In genomic region chr8:127552161-127552595, GRCm38 (mm10) we compare ENCODE assay signal across 8 mouse cellular contexts.
DNase-seq lines count a peak whose midpoint lies in the region; ATAC-seq and TF ChIP-seq lines count a peak whose summit lies in the region.

No protein-coding gene starts in this region.

- H3K4me3 ChIP-seq in midbrain, embryonic 11.5 days (ENCODE audit: low read depth, low read length), result no peak overlapping the region
- no peak overlapping the region for H3K4me3 ChIP-seq in midbrain, embryonic 10.5 days
- H3K4me3 ChIP-seq in forebrain, postnatal 0 days (ENCODE audit: low read depth, low read length), result no peak overlapping the region
- H3K4me3 ChIP-seq in midbrain, embryonic 16.5 days (ENCODE audit: low read depth, low read length), result no peak overlapping the region
- H3K4me3 ChIP-seq in cerebellum, adult 2 months (replicated peaks; ENCODE audit: insufficient read depth, low read depth, low read length), result no peak overlapping the region

- ATAC-seq in midbrain, embryonic 11.5 days (ENCODE audit: low FRiP score), result peak; percentile 59; the same call in 1 of the 2 replicates
- peak; percentile 70 for ATAC-seq in forebrain, postnatal 0 days
- ATAC-seq in midbrain, embryonic 16.5 days, result peak; percentile 41

- H3K9me3 ChIP-seq in midbrain, embryonic 11.5 days (ENCODE audit: control insufficient read depth, low read length), result no peaks in the 10 kb centered on the region
- H3K9me3 ChIP-seq in midbrain, embryonic 10.5 days (replicated peaks), result no peaks in the 10 kb centered on the region
- H3K9me3 ChIP-seq in forebrain, postnatal 0 days (ENCODE audit: low read length), result no peaks in the 10 kb centered on the region
- no peaks in the 10 kb centered on the region for H3K9me3 ChIP-seq in midbrain, embryonic 16.5 days (replicated peaks; ENCODE audit: control insufficient read depth, low read length, poor library complexity, severe bottlenecking)

- no peak for TF ChIP-seq POLR2A in cerebellum, adult 2 months (IDR thresholded peaks at IDR 0.05; ENCODE audit: borderline replicate concordance, insufficient read depth, low read length)

- DNase-seq in midbrain, embryonic 11.5 days (ENCODE audit: low spot score, missing footprints), result no peak
- DNase-seq in midbrain, embryonic 10.5 days (ENCODE audit: low spot score), result no peak
- peak; percentile 58 for DNase-seq in forebrain, postnatal 0 days
- peak; percentile 23 to 35 for DNase-seq in left cerebral cortex, postnatal 25 days (ENCODE audit: low spot score in 2 of 2)
- DNase-seq in lung, postnatal 10 days, result no peak
- no peak for DNase-seq in natural killer cell, adult 2 months (ENCODE audit: low spot score in 2 of 2)
- no peak for DNase-seq in cerebellum, adult 2 months

- no peak overlapping the region for H3K27ac ChIP-seq in midbrain, embryonic 11.5 days (ENCODE audit: low read depth, low read length)
- H3K27ac ChIP-seq in midbrain, embryonic 10.5 days (replicated peaks), result no peak overlapping the region
- H3K27ac ChIP-seq in forebrain, postnatal 0 days (ENCODE audit: low read depth, low read length), result peak overlapping the region; percentile 15; the same call in 1 of the 2 replicates
- peak overlapping the region; percentile 35 for H3K27ac ChIP-seq in midbrain, embryonic 16.5 days (ENCODE audit: low read length)
- H3K27ac ChIP-seq in cerebellum, adult 2 months (ENCODE audit: insufficient read depth, low read length), result no peak overlapping the region

- TF ChIP-seq CTCF in forebrain, postnatal 0 days (IDR thresholded peaks at IDR 0.05; ENCODE audit: low read depth), result peak; percentile 62
- no peak for TF ChIP-seq CTCF in cerebellum, adult 2 months (IDR thresholded peaks at IDR 0.05; ENCODE audit: borderline replicate concordance, insufficient read depth, low read depth, low read length)

- no peaks in the 10 kb centered on the region for H3K27me3 ChIP-seq in midbrain, embryonic 11.5 days (ENCODE audit: control insufficient read depth, insufficient read depth, low read length)
- H3K27me3 ChIP-seq in midbrain, embryonic 10.5 days (ENCODE audit: low read depth, poor library complexity, severe bottlenecking), result peaks cover 25% of the 10 kb centered on the region
- H3K27me3 ChIP-seq in forebrain, postnatal 0 days (ENCODE audit: insufficient read depth, low read length), result no peaks in the 10 kb centered on the region
- no peaks in the 10 kb centered on the region for H3K27me3 ChIP-seq in midbrain, embryonic 16.5 days (ENCODE audit: control insufficient read depth, insufficient read depth, low read depth, low read length)
- no peaks in the 10 kb centered on the region for H3K27me3 ChIP-seq in cerebellum, adult 2 months (ENCODE audit: control insufficient read depth, insufficient read depth, low read length)

- intact Hi-C loops in left cerebral cortex, postnatal 25 days (cut with DNase I), result no loop called here

- H3K4me1 ChIP-seq in midbrain, embryonic 11.5 days (ENCODE audit: control insufficient read depth, insufficient read depth, low read length), result peaks cover 7% of the 10 kb centered on the region
- peaks cover 26% of the 10 kb centered on the region for H3K4me1 ChIP-seq in midbrain, embryonic 10.5 days
- peaks cover 8% of the 10 kb centered on the region; the same call in 1 of the 2 replicates for H3K4me1 ChIP-seq in forebrain, postnatal 0 days (ENCODE audit: insufficient read depth)
- peaks cover 15% of the 10 kb centered on the region for H3K4me1 ChIP-seq in midbrain, embryonic 16.5 days (ENCODE audit: control insufficient read depth, insufficient read depth, low read length)
- H3K4me1 ChIP-seq in cerebellum, adult 2 months (ENCODE audit: control insufficient read depth, insufficient read depth, low read length), result no peaks in the 10 kb centered on the region

- WGBS in midbrain, embryonic 11.5 days, result 67% methylated on average over 11 of the region's 11 CpGs
- WGBS in midbrain, embryonic 10.5 days, result 69% methylated on average over 11 of the region's 11 CpGs
- WGBS in forebrain, postnatal 0 days, result 22% methylated on average over 11 of the region's 11 CpGs
- WGBS in midbrain, embryonic 16.5 days, result 30% methylated on average over 11 of the region's 11 CpGs
- 50% methylated on average over 11 of the region's 11 CpGs for WGBS in cerebellum, adult 2 months

- H3K9ac ChIP-seq in midbrain, embryonic 11.5 days (ENCODE audit: low read length), result no peak overlapping the region
- H3K9ac ChIP-seq in forebrain, postnatal 0 days, result no peak overlapping the region
- H3K9ac ChIP-seq in midbrain, embryonic 16.5 days (ENCODE audit: low read depth, low read length), result no peak overlapping the region

- H3K36me3 ChIP-seq in midbrain, embryonic 11.5 days (ENCODE audit: control insufficient read depth, insufficient read depth, low read length), result no peaks in the 10 kb centered on the region
- no peaks in the 10 kb centered on the region for H3K36me3 ChIP-seq in midbrain, embryonic 10.5 days
- no peaks in the 10 kb centered on the region for H3K36me3 ChIP-seq in forebrain, postnatal 0 days (ENCODE audit: insufficient read depth)
- no peaks in the 10 kb centered on the region for H3K36me3 ChIP-seq in midbrain, embryonic 16.5 days (ENCODE audit: control insufficient read depth, insufficient read depth, low read length)

- H3K4me2 ChIP-seq in midbrain, embryonic 11.5 days, result no peak overlapping the region
- H3K4me2 ChIP-seq in forebrain, postnatal 0 days (ENCODE audit: low read depth), result peak overlapping the region; percentile 38
- H3K4me2 ChIP-seq in midbrain, embryonic 16.5 days (ENCODE audit: low read length), result peak overlapping the region; percentile 34

Comparison
In these comparisons a context has a peak if more than half of its experiments do, and no peak if none do; other contexts are left out.
1. H3K27ac ChIP-seq: peak in forebrain, postnatal 0 days (single experiment) and midbrain, embryonic 16.5 days (single experiment); none in midbrain, embryonic 11.5 days (single experiment), midbrain, embryonic 10.5 days (single experiment) and cerebellum, adult 2 months (single experiment).
2. DNase-seq: peak in forebrain, postnatal 0 days (single experiment) and left cerebral cortex, postnatal 25 days (2 of 2); none in midbrain, embryonic 11.5 days (single experiment), midbrain, embryonic 10.5 days (single experiment), lung, postnatal 10 days (single experiment), natural killer cell, adult 2 months (0 of 2) and cerebellum, adult 2 months (0 of 2).
3. Peak in every context shown above with its lines, with median percentiles within 50 percentile points of each other: ATAC-seq.